Mouse (Mus musculus) cerebellum, adult 2 months (tissue): ENCODE data around the gene Ipcef1. TPM values are rescaled to one million over a fixed set of nuclear protein-coding genes. Genes with fewer than 3 reads are reported as not detected.

Experiments
- DNase-seq, 2 experiments: peaks; one replicate each; pipeline ENCODE4 v3.0.0; 2021
- H3K27ac ChIP-seq: fragments of 200-500 bp; 2 replicates; pipeline ENCODE4 v1.5.1; 2012; ENCODE audit warnings: low read length, control low read depth, inconsistent platforms; ENCODE audit not compliant: insufficient read depth
- H3K27me3 ChIP-seq: fragments of 200-500 bp; 2 replicates; pipeline ENCODE4 v1.6.1; 2012; ENCODE audit warnings: inconsistent platforms, mild to moderate bottlenecking, low read length, moderate library complexity; ENCODE audit not compliant: control insufficient read depth, insufficient read depth
- H3K4me1 ChIP-seq: fragments of 200-500 bp; 2 replicates; pipeline ENCODE4 v1.6.1; 2011; ENCODE audit warnings: low read length; ENCODE audit not compliant: control insufficient read depth, insufficient read depth
- H3K4me3 ChIP-seq: fragments of 200-500 bp; replicated peaks from 2 replicates; pipeline ENCODE3; 2011; ENCODE audit warnings: mild to moderate bottlenecking, low read depth, low read length, control low read depth; ENCODE audit not compliant: insufficient read depth
- CTCF ChIP-seq: fragments of 200-500 bp; IDR thresholded peaks from 2 replicates; pipeline ENCODE4 v1.5.1; 2011; ENCODE audit warnings: low read depth, mild to moderate bottlenecking, control low read depth, low read length, moderate library complexity, borderline replicate concordance; ENCODE audit not compliant: insufficient read depth
- POLR2A ChIP-seq: fragments of 200-500 bp; IDR thresholded peaks from 2 replicates; pipeline ENCODE4 v1.6.1; 2011; ENCODE audit warnings: low read length, control low read depth, borderline replicate concordance; ENCODE audit not compliant: insufficient read depth
- WGBS: fragments of 180-500 bp; shearing (Covaris S2); methylation state at CpG from one replicate; pipeline ENCODE4 v1.1.7; 2018; 5-methylcytosine and 5-hydroxymethylcytosine counted together
- polyA plus RNA-seq: library from polyadenylated mRNA; depleted of rRNA; stranded (reverse); fragments of >200 nt; gene quantifications from 2 replicates; pipeline ENCODE4 v1.2.3, GENCODE M21; 2012; rRNA removed

Gene Ipcef1
- polyA plus RNA-seq, 1 experiment, result 22.5 TPM

- H3K4me3 ChIP-seq, result no peak overlapping the region
- no peak overlapping the region for H3K27ac ChIP-seq
- WGBS, result 69% methylated on average over 3 of the region's 3 CpGs
- no peaks in the 10 kb centered on the region for H3K27me3 ChIP-seq
- TF ChIP-seq CTCF, result no peak
- no peak for TF ChIP-seq POLR2A
- no peak for DNase-seq
- no peaks in the 10 kb centered on the region for H3K4me1 ChIP-seq
Observed at GRCm38 (mm10) chr10:6855812-6856211, 196.5 kb downstream of the Ipcef1 start.

GRCm38 (mm10) chr10:6848834-6849233 is 203.4 kb downstream of the Ipcef1 start:
- no peak for DNase-seq
- no peak overlapping the region for H3K27ac ChIP-seq
- no peak overlapping the region for H3K4me3 ChIP-seq
- peaks cover 5% of the 10 kb centered on the region for H3K4me1 ChIP-seq
- TF ChIP-seq POLR2A (no peak), CTCF (no peak)
- no peaks in the 10 kb centered on the region for H3K27me3 ChIP-seq
- 79% methylated on average over 2 of the region's 2 CpGs for WGBS

- Histone ChIP-seq H3K27ac (no peak overlapping the region), H3K4me3 (no peak overlapping the region), H3K27me3 (no peaks in the 10 kb centered on the region), H3K4me1 (peaks cover 5% of the 10 kb centered on the region)
- WGBS, result 12% methylated on average over 7 of the region's 7 CpGs
- no peak for DNase-seq
- no peak for TF ChIP-seq POLR2A
- no peak for TF ChIP-seq CTCF
Observed at GRCm38 (mm10) chr10:6848162-6848754, 204.0 kb downstream of the Ipcef1 start.

- DNase-seq, result no peak
- 15% methylated on average over 1 of the region's 1 CpGs for WGBS
- Histone ChIP-seq H3K27ac (no peak overlapping the region), H3K4me1 (peaks cover 5% of the 10 kb centered on the region), H3K4me3 (no peak overlapping the region), H3K27me3 (no peaks in the 10 kb centered on the region)
- TF ChIP-seq POLR2A (no peak), CTCF (no peak)
Observed at GRCm38 (mm10) chr10:6846283-6846682, 206.0 kb downstream of the Ipcef1 start.

GRCm38 (mm10) chr10:6842225-6842624 is 210.1 kb downstream of the Ipcef1 start:
- no peaks in the 10 kb centered on the region for H3K4me1 ChIP-seq
- no peak overlapping the region for H3K4me3 ChIP-seq
- no peaks in the 10 kb centered on the region for H3K27me3 ChIP-seq
- WGBS, result 89% methylated on average over 1 of the region's 1 CpGs
- H3K27ac ChIP-seq, result no peak overlapping the region
- TF ChIP-seq CTCF (no peak), POLR2A (no peak)
- DNase-seq, result no peak

Other genes with a start within 250 kb of the Ipcef1 start
- 35.9 and 43.3 TPM in 2 replicates for gene Cnksr3, start 159.8 kb upstream of the Ipcef1 start, polyA plus RNA-seq